Mouse (Mus musculus) cerebellum, postnatal 10 days (tissue): ENCODE measurements at regions not wholly inside any gene's neighbourhood (a gene's known extent, or its start where the extent isn't known, plus 50 kb on each side); places are given as distances from the start of the nearest gene placed in this dataset.
A peak's percentile ranks its signal among the peaks of the same experiment; 100 is the strongest.

Experiments used
- DNase-seq, 2 experiments: peaks; one replicate each; pipeline ENCODE4 v3.0.0; 2021; ENCODE audit warnings: mixed read lengths in 2 of 2

- DNase-seq = peak in 1 of 2 experiments; percentile 15
These were observed 51.1 kb upstream of the 1700012B07Rik start for GRCm38 (mm10) chr11:109878931-109879330.
